Mouse (Mus musculus) spleen, adult 18-20 months (tissue): ENCODE measurements around the gene Aff4.
A peak's percentile ranks its signal among the peaks of the same experiment; 100 is the strongest.

Experiments
- DNase-seq, 2 experiments: peaks; one replicate each; pipeline ENCODE4 v3.0.0; 2022; ENCODE audit warnings: mixed read lengths in 2 of 2

Gene Aff4

GRCm38 (mm10) chr11:53430300-53430669 lies 79.7 kb downstream of the Aff4 start:
- DNase-seq: no peak

- peak; percentile 97 to 99 for DNase-seq
Measured at GRCm38 (mm10) chr11:53430670-53431346, 80.2 kb downstream of the Aff4 start, which contains the start of the genes Uqcrq and Gdf9. Gene Uqcrq (minus strand): TSS chr11:53430831. Gene Gdf9 (plus strand): TSS chr11:53431023.

GRCm38 (mm10) chr11:53431347-53432056 lies 80.9 kb downstream of the Aff4 start:
- peak in 1 of 2 experiments; percentile 12 for DNase-seq

GRCm38 (mm10) chr11:53433057-53433456 lies 82.4 kb downstream of the Aff4 start:
- DNase-seq: no peak

- no peak for DNase-seq
Measured at GRCm38 (mm10) chr11:53435504-53435903, 84.9 kb downstream of the Aff4 start.

- no peak for DNase-seq
Measured at GRCm38 (mm10) chr11:53436338-53436737, 85.7 kb downstream of the Aff4 start.

GRCm38 (mm10) chr11:53441921-53442320 lies 91.3 kb downstream of the Aff4 start:
- no peak for DNase-seq

- peak in 1 of 2 experiments; percentile 24 for DNase-seq
Measured at GRCm38 (mm10) chr11:53443861-53444260, 93.2 kb downstream of the Aff4 start.

GRCm38 (mm10) chr11:53445562-53445961 lies 94.9 kb downstream of the Aff4 start:
- no peak for DNase-seq

GRCm38 (mm10) chr11:53446183-53446582 lies 95.5 kb downstream of the Aff4 start:
- DNase-seq: no peak

- no peak for DNase-seq
Measured at GRCm38 (mm10) chr11:53447996-53448395, 97.4 kb downstream of the Aff4 start.

- no peak for DNase-seq
Measured at GRCm38 (mm10) chr11:53448529-53448928, 97.9 kb downstream of the Aff4 start.

GRCm38 (mm10) chr11:53450070-53450705 lies 99.6 kb downstream of the Aff4 start:
- DNase-seq: no peak

- DNase-seq: no peak
Measured at GRCm38 (mm10) chr11:53451361-53451760, 100.7 kb downstream of the Aff4 start.

GRCm38 (mm10) chr11:53452396-53452795 lies 101.8 kb downstream of the Aff4 start:
- no peak for DNase-seq

- DNase-seq: no peak
Measured at GRCm38 (mm10) chr11:53453031-53453430, 102.4 kb downstream of the Aff4 start.

- no peak for DNase-seq
Measured at GRCm38 (mm10) chr11:53456474-53457371, 106.1 kb downstream of the Aff4 start, which contains the start of the genes Gm10447 and Shroom1. Gene Gm10447 (minus strand): TSS chr11:53457110. Gene Shroom1 (plus strand): TSS chr11:53457205.

GRCm38 (mm10) chr11:53457372-53457954 lies 106.8 kb downstream of the Aff4 start:
- DNase-seq: no peak

- DNase-seq: no peak
Measured at GRCm38 (mm10) chr11:53458996-53459395, 108.4 kb downstream of the Aff4 start.

- no peak for DNase-seq
Measured at GRCm38 (mm10) chr11:53460192-53460591, 109.6 kb downstream of the Aff4 start.

- DNase-seq: no peak
Measured at GRCm38 (mm10) chr11:53461727-53462126, 111.1 kb downstream of the Aff4 start.
